Mouse (Mus musculus) lung, postnatal 14 days (tissue): ENCODE data around the gene Prkd1.
"Not testable (repeated sequence)": the region's sequence is repeated elsewhere in the genome, so short reads cannot be mapped to it uniquely, and the experiment has no call there.

ENCODE experiments used
- DNase-seq: peaks from one replicate; pipeline ENCODE4 v3.0.0; 2021

Prkd1 gene

GRCm38 (mm10) chr12:50648671-50649541 lies at the start of gene Prkd1:
TSS of gene Prkd1 (minus strand) at chr12:50649098.
- peak; percentile 76 for DNase-seq

GRCm38 (mm10) chr12:50697492-50697891 lies 48.6 kb upstream of the Prkd1 start:
- peak; percentile 14 for DNase-seq

GRCm38 (mm10) chr12:50648176-50648670 lies 675 bp downstream of the Prkd1 start:
- DNase-seq: no peak

- no peak for DNase-seq
Observed at GRCm38 (mm10) chr12:50646857-50647256, 2.0 kb downstream of the Prkd1 start.

GRCm38 (mm10) chr12:50642671-50643070 lies 6.2 kb downstream of the Prkd1 start:
- no peak for DNase-seq

- DNase-seq: no peak
Observed at GRCm38 (mm10) chr12:50640171-50640570, 8.7 kb downstream of the Prkd1 start.

GRCm38 (mm10) chr12:50634436-50634835 lies 14.5 kb downstream of the Prkd1 start:
- no peak for DNase-seq

- DNase-seq: not testable (repeated sequence)
Observed at GRCm38 (mm10) chr12:50626100-50626499, 22.8 kb downstream of the Prkd1 start.

- DNase-seq: no peak
Observed at GRCm38 (mm10) chr12:50624175-50624574, 24.7 kb downstream of the Prkd1 start.

GRCm38 (mm10) chr12:50615852-50616251 lies 33.0 kb downstream of the Prkd1 start:
- no peak for DNase-seq

GRCm38 (mm10) chr12:50614341-50614740 lies 34.6 kb downstream of the Prkd1 start:
- no peak for DNase-seq

GRCm38 (mm10) chr12:50606703-50607500 lies 42.0 kb downstream of the Prkd1 start:
- peak; percentile 11 for DNase-seq

- no peak for DNase-seq
Observed at GRCm38 (mm10) chr12:50599370-50599769, 49.5 kb downstream of the Prkd1 start.

GRCm38 (mm10) chr12:50598053-50598988 lies 50.6 kb downstream of the Prkd1 start:
- DNase-seq: no peak

- no peak for DNase-seq
Observed at GRCm38 (mm10) chr12:50597467-50597866, 51.4 kb downstream of the Prkd1 start.

- no peak for DNase-seq
Observed at GRCm38 (mm10) chr12:50595777-50596176, 53.1 kb downstream of the Prkd1 start.

GRCm38 (mm10) chr12:50594506-50594905 lies 54.4 kb downstream of the Prkd1 start:
- peak; percentile 56 for DNase-seq

GRCm38 (mm10) chr12:50593481-50593880 lies 55.4 kb downstream of the Prkd1 start:
- no peak for DNase-seq

GRCm38 (mm10) chr12:50588137-50588761 lies 60.6 kb downstream of the Prkd1 start:
- DNase-seq: no peak

GRCm38 (mm10) chr12:50565198-50565597 lies 83.7 kb downstream of the Prkd1 start:
- DNase-seq: no peak

GRCm38 (mm10) chr12:50560536-50560935 lies 88.4 kb downstream of the Prkd1 start:
- no peak for DNase-seq

- DNase-seq: no peak
Observed at GRCm38 (mm10) chr12:50558231-50558630, 90.7 kb downstream of the Prkd1 start.
